Mouse (Mus musculus) midbrain, embryonic 13.5 days (tissue): ENCODE data around the gene Negr1. TPM values are rescaled to one million over a fixed set of nuclear protein-coding genes. Genes with fewer than 3 reads are reported as not detected.
A peak's percentile ranks its signal among the peaks of the same experiment; 100 is the strongest.

Experiments used
- ATAC-seq: fragments of 200-750 bp; cut with Nextera tagmentation; 2 replicates; pipeline ENCODE4 v1.8.0; 2017; ENCODE audit warnings: mild to moderate bottlenecking, moderate TSS enrichment, moderate library complexity
- H3K27ac ChIP-seq: fragments of 300-500 bp; sonication (generic); 2 replicates; pipeline ENCODE4 v1.5.1; 2015; ENCODE audit warnings: inconsistent platforms, mild to moderate bottlenecking, moderate library complexity
- H3K27me3 ChIP-seq: fragments of 300-500 bp; sonication (generic); 2 replicates; pipeline ENCODE4 v1.6.1; 2015; ENCODE audit warnings: mild to moderate bottlenecking, inconsistent platforms
- H3K36me3 ChIP-seq: fragments of 300-500 bp; sonication (generic); 2 replicates; pipeline ENCODE4 v1.6.1; 2015; ENCODE audit warnings: mild to moderate bottlenecking, inconsistent platforms
- H3K4me1 ChIP-seq: fragments of 300-500 bp; sonication (generic); replicated peaks from 2 replicates; pipeline ENCODE4 v1.6.1; 2015; ENCODE audit warnings: inconsistent platforms
- H3K4me2 ChIP-seq: fragments of 300-500 bp; sonication (generic); replicated peaks from 2 replicates; pipeline ENCODE4 v1.6.1; 2015; ENCODE audit warnings: moderate library complexity, mild to moderate bottlenecking, inconsistent platforms
- H3K4me3 ChIP-seq: fragments of 300-500 bp; sonication (generic); replicated peaks from 2 replicates; pipeline ENCODE4 v1.5.1; 2015; ENCODE audit warnings: mild to moderate bottlenecking, inconsistent platforms
- H3K9ac ChIP-seq: fragments of 300-500 bp; sonication (generic); replicated peaks from 2 replicates; pipeline ENCODE4 v1.6.1; 2015; ENCODE audit warnings: mild to moderate bottlenecking, inconsistent platforms
- H3K9me3 ChIP-seq: fragments of 300-500 bp; sonication (generic); 2 replicates; pipeline ENCODE4 v1.6.1; 2016; ENCODE audit warnings: mild to moderate bottlenecking, inconsistent platforms
- WGBS: fragments of 180-500 bp; shearing (Covaris S2); methylation state at CpG from one replicate; pipeline ENCODE4 v1.1.7; 2015; 5-methylcytosine and 5-hydroxymethylcytosine counted together
- polyA plus RNA-seq: library from polyadenylated mRNA; unstranded; fragments of >200 nt; fragmentation: Nextera tagmentation; extraction: Ambion mirVana; gene quantifications from 2 replicates; pipeline ENCODE4 v1.2.1, GENCODE M21; 2015

The Negr1 gene
- 34.1 and 34.3 TPM in 2 replicates for polyA plus RNA-seq

GRCm38 (mm10) chr3:156561524-156562423, at the start of gene Negr1:
Gene Negr1, plus strand, starts transcription at chr3:156561794.
- WGBS: under 1% methylated on average over 75 of the region's 79 CpGs
- ATAC-seq: peak; percentile 89
- peak within 1 kb of the TSS; percentile 56 for H3K4me3 ChIP-seq

GRCm38 (mm10) chr3:156526461-156526933, 35.1 kb upstream of the Negr1 start:
- ATAC-seq: peak; percentile 68
- H3K4me1 ChIP-seq: no peaks in the 10 kb centered on the region
- no peaks in the 10 kb centered on the region for H3K9me3 ChIP-seq
- H3K9ac ChIP-seq: no peak overlapping the region
- no peak overlapping the region for H3K4me2 ChIP-seq
- no peak overlapping the region for H3K27ac ChIP-seq
- no peaks in the 10 kb centered on the region for H3K27me3 ChIP-seq
- WGBS: 41% methylated on average over 8 of the region's 8 CpGs
- H3K36me3 ChIP-seq: no peaks in the 10 kb centered on the region
- H3K4me3 ChIP-seq: no peak overlapping the region

More at GRCm38 (mm10) chr3:156561524-156562423, at the start of gene Negr1:
- Histone ChIP-seq H3K4me1 (peaks cover 40% of the 10 kb centered on the region), H3K36me3 (no peaks in the 10 kb centered on the region), H3K27ac (peak within 1 kb of the TSS; percentile 96), H3K4me2 (peak within 1 kb of the TSS; percentile 64), H3K9ac (peak within 1 kb of the TSS; percentile 76), H3K9me3 (no peaks in the 10 kb centered on the region), H3K27me3 (peaks cover 8% of the 10 kb centered on the region; the same call in 1 of the 2 replicates)

GRCm38 (mm10) chr3:156527231-156527995, 34.2 kb upstream of the Negr1 start:
- no peaks in the 10 kb centered on the region for H3K9me3 ChIP-seq
- H3K36me3 ChIP-seq: no peaks in the 10 kb centered on the region
- H3K27me3 ChIP-seq: no peaks in the 10 kb centered on the region
- H3K4me2 ChIP-seq: no peak overlapping the region
- H3K27ac ChIP-seq: no peak overlapping the region
- no peak for ATAC-seq
- H3K4me3 ChIP-seq: no peak overlapping the region
- no peak overlapping the region for H3K9ac ChIP-seq
- no peaks in the 10 kb centered on the region for H3K4me1 ChIP-seq
- 92% methylated on average over 2 of the region's 2 CpGs for WGBS

- WGBS: 8% methylated on average over 8 of the region's 8 CpGs
- Histone ChIP-seq H3K27ac (peak overlapping the region; percentile 96), H3K9ac (peak overlapping the region; percentile 74; the same call in 1 of the 2 replicates), H3K4me1 (peaks cover 31% of the 10 kb centered on the region), H3K4me2 (peak overlapping the region; percentile 64), H3K27me3 (peaks cover 8% of the 10 kb centered on the region; the same call in 1 of the 2 replicates), H3K9me3 (no peaks in the 10 kb centered on the region), H3K4me3 (peak overlapping the region; percentile 56), H3K36me3 (no peaks in the 10 kb centered on the region)
- no peak for ATAC-seq
These were observed 2.2 kb upstream of the Negr1 start for GRCm38 (mm10) chr3:156559441-156559825.

GRCm38 (mm10) chr3:156559826-156560471, 1.6 kb upstream of the Negr1 start:
- Histone ChIP-seq H3K4me3 (peak overlapping the region; percentile 56), H3K4me2 (peak overlapping the region; percentile 64), H3K4me1 (peaks cover 36% of the 10 kb centered on the region), H3K9me3 (no peaks in the 10 kb centered on the region), H3K27me3 (peaks cover 8% of the 10 kb centered on the region; the same call in 1 of the 2 replicates), H3K36me3 (no peaks in the 10 kb centered on the region), H3K9ac (peak overlapping the region; percentile 74), H3K27ac (peak overlapping the region; percentile 96)
- 1% methylated on average over 19 of the region's 19 CpGs for WGBS
- ATAC-seq: peak; percentile 17

GRCm38 (mm10) chr3:156560766-156561165, 828 bp upstream of the Negr1 start:
- H3K4me3 ChIP-seq: peak overlapping the region; percentile 56
- H3K36me3 ChIP-seq: no peaks in the 10 kb centered on the region
- under 1% methylated on average over 27 of the region's 27 CpGs for WGBS
- peak overlapping the region; percentile 74 for H3K9ac ChIP-seq
- H3K27me3 ChIP-seq: peaks cover 8% of the 10 kb centered on the region; the same call in 1 of the 2 replicates
- peak overlapping the region; percentile 96 for H3K27ac ChIP-seq
- H3K4me2 ChIP-seq: peak overlapping the region; percentile 64
- peaks cover 38% of the 10 kb centered on the region for H3K4me1 ChIP-seq
- ATAC-seq: peak; percentile 89
- H3K9me3 ChIP-seq: no peaks in the 10 kb centered on the region

GRCm38 (mm10) chr3:156562424-156562785, 811 bp downstream of the Negr1 start:
- 0 out of 2 replicates have a peak, but pooled peaks have one; percentile 0 for ATAC-seq
- Histone ChIP-seq H3K4me2 (peak overlapping the region; percentile 64), H3K9me3 (no peaks in the 10 kb centered on the region), H3K9ac (peak overlapping the region; percentile 76), H3K27me3 (peaks cover 8% of the 10 kb centered on the region; the same call in 1 of the 2 replicates), H3K4me1 (peaks cover 41% of the 10 kb centered on the region), H3K27ac (peak overlapping the region; percentile 96), H3K36me3 (no peaks in the 10 kb centered on the region), H3K4me3 (peak overlapping the region; percentile 56)
- 0% methylated on average over 10 of the region's 10 CpGs for WGBS

GRCm38 (mm10) chr3:156562796-156563195, 1.2 kb downstream of the Negr1 start:
- Histone ChIP-seq H3K36me3 (no peaks in the 10 kb centered on the region), H3K27me3 (peaks cover 6% of the 10 kb centered on the region; the same call in 1 of the 2 replicates), H3K9me3 (no peaks in the 10 kb centered on the region), H3K27ac (peak overlapping the region; percentile 96), H3K4me3 (peak overlapping the region; percentile 56), H3K4me2 (peak overlapping the region; percentile 64), H3K9ac (peak overlapping the region; percentile 76), H3K4me1 (peaks cover 43% of the 10 kb centered on the region)
- 25% methylated on average over 2 of the region's 2 CpGs for WGBS
- ATAC-seq: no peak

GRCm38 (mm10) chr3:156563353-156563752, 1.8 kb downstream of the Negr1 start:
- Histone ChIP-seq H3K27me3 (0 out of 2 replicates have a peak, but pooled peaks cover 4% of the 10 kb centered on the region), H3K4me2 (peak overlapping the region; percentile 64), H3K9ac (peak overlapping the region; percentile 76), H3K27ac (peak overlapping the region; percentile 96), H3K9me3 (no peaks in the 10 kb centered on the region), H3K36me3 (no peaks in the 10 kb centered on the region), H3K4me1 (peaks cover 43% of the 10 kb centered on the region), H3K4me3 (peak overlapping the region; percentile 56)
- ATAC-seq: no peak
- WGBS: 15% methylated on average over 3 of the region's 3 CpGs

GRCm38 (mm10) chr3:156573465-156573864, 11.9 kb downstream of the Negr1 start:
- no peak overlapping the region for H3K9ac ChIP-seq
- H3K4me3 ChIP-seq: no peak overlapping the region
- ATAC-seq: no peak
- H3K27me3 ChIP-seq: no peaks in the 10 kb centered on the region
- WGBS: 52% methylated on average over 2 of the region's 2 CpGs
- H3K27ac ChIP-seq: no peak overlapping the region
- no peaks in the 10 kb centered on the region for H3K4me1 ChIP-seq
- H3K4me2 ChIP-seq: no peak overlapping the region
- no peaks in the 10 kb centered on the region for H3K9me3 ChIP-seq
- no peaks in the 10 kb centered on the region for H3K36me3 ChIP-seq

GRCm38 (mm10) chr3:156576292-156576691, 14.7 kb downstream of the Negr1 start:
- no peaks in the 10 kb centered on the region for H3K9me3 ChIP-seq
- H3K27me3 ChIP-seq: no peaks in the 10 kb centered on the region
- ATAC-seq: no peak
- WGBS: 94% methylated on average over 1 of the region's 1 CpGs
- H3K4me2 ChIP-seq: no peak overlapping the region
- no peaks in the 10 kb centered on the region for H3K4me1 ChIP-seq
- no peak overlapping the region for H3K4me3 ChIP-seq
- no peaks in the 10 kb centered on the region for H3K36me3 ChIP-seq
- H3K27ac ChIP-seq: no peak overlapping the region
- no peak overlapping the region for H3K9ac ChIP-seq
